Mouse (Mus musculus) heart, postnatal 10 days (tissue): ENCODE measurements around the gene Stk38l. TPM values are rescaled to one million over a fixed set of nuclear protein-coding genes. Genes with fewer than 3 reads are reported as not detected.

Experiments
- DNase-seq, 2 experiments: peaks; one replicate each; pipeline ENCODE4 v3.0.0; 2021
- intact Hi-C: fragments of 180-260 bp; cut with DNase I; formaldehyde crosslinking; loops from one replicate; pipeline ENCODE4 v1.15.1; 2025
- total RNA-seq, 2 experiments: library from RNA; stranded (reverse); gene quantifications; 2 replicates each; pipeline ENCODE4 v1.2.3; 2021

The Stk38l gene
- 10 to 100 TPM; 18.7 to 19.1 TPM for total RNA-seq

DNA sequence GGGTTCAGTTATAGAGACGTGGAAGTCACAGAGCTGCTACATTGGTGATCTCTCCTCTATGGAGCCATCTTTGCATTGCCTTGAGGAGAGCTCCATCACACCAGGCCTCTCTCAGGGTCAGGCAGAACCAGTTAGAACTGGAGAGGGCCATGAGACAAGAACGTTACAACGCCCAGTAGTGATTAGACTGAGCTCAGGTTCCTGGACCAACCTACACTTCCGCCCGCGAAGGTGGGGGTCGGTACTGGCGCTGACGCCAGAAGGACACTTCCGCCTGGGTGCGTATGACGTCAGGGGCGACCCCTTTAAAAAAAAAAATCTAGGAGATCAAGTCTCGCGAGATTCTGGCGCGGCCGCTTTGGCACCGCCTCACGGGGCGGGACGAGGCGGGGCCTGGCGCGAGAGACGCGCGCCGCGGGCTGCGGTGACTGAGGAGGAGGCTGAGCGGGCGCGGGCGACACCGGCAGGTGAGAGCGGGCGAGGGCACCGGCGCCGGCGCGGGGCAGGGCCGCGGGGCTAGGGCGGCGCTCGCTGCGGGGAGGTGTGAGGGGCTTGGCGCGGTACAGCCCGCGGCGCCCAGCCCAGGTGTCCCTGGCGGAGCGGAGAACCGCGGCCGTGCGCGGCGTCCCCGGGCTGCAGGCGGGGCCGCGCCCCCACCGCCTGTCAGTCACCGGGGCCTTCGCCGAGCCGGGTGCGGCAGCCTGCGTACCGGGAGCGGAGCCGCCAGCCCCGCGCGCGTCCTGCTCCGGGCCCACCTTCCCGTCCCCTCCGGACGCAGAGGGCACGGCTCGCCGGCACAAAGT is at the start of gene Stk38l:
Gene Stk38l, plus strand, starts transcription at position 415 of the 803 bp plus-strand sequence.
- intact Hi-C loops: loop anchor here (5.0 kb wide), 3 partner anchors 38 to 147 kb away; partner anchors contain the start of genes Fgfr1op2 and Ints13
- DNase-seq: peak; percentile 95 to 96

DNA sequence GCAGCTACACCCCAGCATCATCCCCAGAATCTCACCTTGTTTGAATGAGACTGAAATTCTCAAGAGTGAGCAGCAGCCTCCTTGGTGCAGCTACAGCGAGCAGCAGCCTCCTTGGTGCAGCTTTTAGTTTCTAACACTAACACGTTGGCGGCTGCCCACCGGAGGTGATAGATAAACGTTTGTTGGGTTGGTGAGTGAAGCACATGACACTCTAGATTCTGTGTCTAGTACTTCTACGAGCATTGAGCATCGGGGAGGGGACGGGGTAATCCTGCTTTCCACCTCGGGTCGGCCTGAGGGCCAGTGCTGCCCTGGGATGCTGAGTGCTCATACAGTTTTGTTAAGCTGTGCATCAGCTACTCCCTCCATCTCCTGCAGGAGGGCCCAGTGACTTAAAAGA is 47.9 kb upstream of the Stk38l start:
- intact Hi-C loops: no loop called here
- DNase-seq: no peak

GRCm38 (mm10) chr6:146678136-146679070 is 46.4 kb upstream of the Stk38l start:
- no peak for DNase-seq
- intact Hi-C loops: no loop called here

DNA sequence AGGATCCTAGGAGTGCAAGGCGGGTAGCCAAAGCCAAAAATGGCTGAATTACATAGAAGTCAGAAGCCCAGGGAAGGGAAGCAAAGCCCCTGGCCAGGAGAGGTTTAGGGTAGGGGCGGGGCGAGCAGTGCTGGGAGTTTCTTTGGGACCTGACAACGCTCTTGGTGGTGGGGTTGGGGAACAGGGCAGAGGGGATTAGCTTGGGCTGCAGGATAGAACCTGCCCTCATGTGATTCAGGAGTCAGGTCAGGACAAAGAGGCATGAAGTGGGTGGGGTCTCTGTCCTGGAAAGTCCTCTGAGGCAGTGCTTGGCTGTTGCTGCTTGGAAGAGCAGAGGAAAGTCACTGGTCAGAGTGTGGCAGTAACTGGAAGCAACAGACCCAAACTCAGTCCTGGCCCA is 40.9 kb upstream of the Stk38l start:
- intact Hi-C loops: no loop called here
- peak; percentile 41 to 44 for DNase-seq

GRCm38 (mm10) chr6:146685781-146686308 is 39.0 kb upstream of the Stk38l start:
- peak; percentile 87 to 88 for DNase-seq
- intact Hi-C loops: no loop called here

DNA sequence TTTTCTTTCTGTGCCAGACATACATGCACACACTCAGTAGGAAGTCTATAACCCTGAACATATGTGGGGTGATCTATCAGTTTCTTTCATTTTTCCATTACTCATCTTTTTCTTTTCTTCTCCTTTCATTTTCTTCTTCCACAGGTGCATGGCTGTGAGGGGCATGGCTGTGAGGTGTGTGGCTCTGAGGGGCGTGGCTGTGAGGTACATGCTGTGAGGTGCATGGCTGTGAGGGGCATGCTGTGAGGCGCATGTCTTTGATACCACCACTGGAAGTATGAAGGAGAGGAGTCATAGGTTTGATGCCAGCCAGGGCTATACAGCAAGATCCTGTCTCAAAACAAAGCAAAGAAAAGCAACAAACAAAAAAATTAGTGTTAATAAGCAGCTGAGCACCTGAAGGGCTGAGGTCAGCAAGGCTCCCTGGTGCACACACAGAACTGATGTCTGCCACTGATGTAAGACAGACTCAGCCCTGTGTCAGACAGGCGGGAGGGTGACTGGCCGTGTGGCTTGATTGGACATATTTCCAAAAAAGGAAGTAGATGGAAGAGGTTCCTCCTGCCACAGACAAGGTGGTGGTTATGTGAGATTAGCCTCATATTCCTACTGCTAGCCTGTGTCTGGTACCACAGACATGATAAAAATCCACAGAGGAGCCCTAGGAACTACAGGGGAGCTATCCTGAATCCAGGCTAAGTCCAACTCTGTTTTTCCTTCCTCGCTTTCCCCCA is 38.2 kb upstream of the Stk38l start:
- intact Hi-C loops: no loop called here
- DNase-seq: no peak

DNA sequence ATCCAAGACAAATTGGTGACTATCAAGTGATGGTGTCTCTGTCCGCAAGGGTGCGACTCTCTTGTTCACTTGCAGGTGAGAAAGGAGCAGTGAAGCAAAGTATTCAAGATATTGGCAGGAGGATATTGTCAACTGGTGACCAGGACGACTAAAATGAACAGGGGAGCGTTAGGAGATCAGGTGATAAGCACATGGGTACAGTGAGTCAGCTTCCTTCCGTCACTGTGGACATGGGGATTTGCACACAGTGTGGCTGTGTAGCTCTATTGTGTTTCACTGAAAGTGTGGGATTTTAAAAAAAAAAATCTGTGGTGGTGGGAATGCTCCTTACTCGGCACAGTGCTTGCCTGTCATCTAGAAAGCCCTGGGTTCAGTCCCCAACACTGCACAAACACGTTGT is 36.8 kb upstream of the Stk38l start:
- intact Hi-C loops: no loop called here
- DNase-seq: no peak

GRCm38 (mm10) chr6:146688861-146689260 is 35.9 kb upstream of the Stk38l start:
- no peak for DNase-seq
- intact Hi-C loops: no loop called here

DNA sequence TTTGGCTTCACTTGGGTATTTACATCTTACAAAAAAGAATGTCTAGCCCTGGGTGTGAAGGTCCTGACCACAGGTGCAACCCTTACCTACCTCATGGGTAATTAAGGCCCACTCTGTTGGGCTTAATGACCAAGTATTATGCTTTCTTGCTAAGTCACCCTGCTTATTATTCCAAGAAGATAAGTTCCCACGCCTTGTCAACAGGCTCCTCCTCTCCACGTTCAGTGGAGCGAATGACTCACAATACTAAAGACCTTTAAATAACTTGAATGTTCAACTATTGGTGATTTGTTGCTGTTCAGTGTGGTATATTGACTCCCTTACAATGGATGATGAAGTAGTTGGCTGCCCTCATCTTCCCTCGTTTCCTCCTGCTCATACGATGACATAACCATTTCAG is 27.0 kb upstream of the Stk38l start:
- intact Hi-C loops: no loop called here
- no peak for DNase-seq

GRCm38 (mm10) chr6:146698376-146698775 is 26.4 kb upstream of the Stk38l start:
- intact Hi-C loops: no loop called here
- no peak for DNase-seq

GRCm38 (mm10) chr6:146700461-146700860 is 24.3 kb upstream of the Stk38l start:
- intact Hi-C loops: no loop called here
- no peak for DNase-seq

GRCm38 (mm10) chr6:146702126-146702881 is 22.5 kb upstream of the Stk38l start:
- intact Hi-C loops: no loop called here

DNA sequence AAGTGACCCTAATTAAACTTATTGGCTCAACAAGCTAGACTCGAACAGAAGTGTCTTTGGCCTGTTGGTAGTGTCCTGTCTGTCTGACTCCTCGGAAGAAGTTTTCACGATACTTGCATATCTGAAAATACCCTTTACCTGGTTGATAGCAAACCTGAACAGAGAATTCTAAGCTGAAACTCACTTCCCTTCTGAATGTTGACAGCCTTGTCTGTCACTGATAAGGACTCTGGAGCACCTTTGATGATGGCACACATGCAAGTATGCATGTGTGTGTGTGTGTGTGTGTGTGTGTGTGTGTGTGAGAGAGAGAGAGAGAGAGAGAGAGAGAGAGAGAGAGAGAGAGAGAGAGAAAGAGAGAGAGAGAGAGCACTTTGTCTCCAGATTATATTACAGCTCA is 21.4 kb upstream of the Stk38l start:
- no peak for DNase-seq
- intact Hi-C loops: no loop called here

More at GRCm38 (mm10) chr6:146702126-146702881, 22.5 kb upstream of the Stk38l start:
- peak; percentile 46 to 55 for DNase-seq

- intact Hi-C loops: no loop called here
- no peak for DNase-seq
Measured at GRCm38 (mm10) chr6:146705631-146706030, 19.2 kb upstream of the Stk38l start.

- DNase-seq: no peak
- intact Hi-C loops: no loop called here
Measured at GRCm38 (mm10) chr6:146719606-146720005, 5.2 kb upstream of the Stk38l start.

DNA sequence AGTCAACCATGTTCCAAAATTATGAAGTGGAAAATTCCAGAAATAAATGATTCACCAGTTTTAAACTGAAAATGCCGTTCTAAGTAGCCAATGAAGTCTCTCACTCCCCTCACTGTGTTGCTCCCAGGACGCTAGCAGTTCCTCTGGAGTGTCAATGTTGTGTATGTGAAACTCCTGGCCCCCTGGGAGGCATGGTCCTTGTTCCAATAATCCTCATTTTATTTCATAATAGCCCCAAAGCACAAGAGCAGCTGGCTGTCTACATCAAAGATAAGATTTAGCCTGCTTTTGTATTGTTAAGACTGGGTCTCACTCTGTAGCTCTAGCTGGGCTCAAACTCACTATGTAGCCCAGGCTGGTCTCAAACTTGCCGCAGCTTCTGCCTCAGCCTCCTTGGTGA is 990 bp upstream of the Stk38l start:
- intact Hi-C loops: no loop called here
- no peak for DNase-seq

DNA sequence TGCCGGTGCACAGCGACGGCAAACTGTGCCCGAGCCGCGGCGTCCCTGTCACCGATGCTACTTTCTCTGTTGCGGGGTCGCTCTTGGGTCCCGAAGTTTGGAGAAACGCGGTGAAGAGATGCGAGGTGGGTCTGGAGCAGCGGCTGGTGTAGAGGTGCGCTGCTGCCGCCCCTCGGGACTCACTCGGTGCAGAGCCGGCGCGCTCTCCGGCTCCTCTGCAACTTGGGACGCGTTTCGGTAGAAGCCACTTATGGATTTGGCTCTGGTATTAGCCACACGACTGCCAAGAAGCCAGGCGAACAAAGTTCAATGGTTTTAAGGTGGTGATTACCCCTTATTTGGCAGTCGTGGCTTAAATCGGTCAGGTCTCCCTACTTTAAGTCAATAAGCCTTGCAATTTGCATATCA is 593 bp downstream of the Stk38l start:
- intact Hi-C loops: loop anchor here (5.0 kb wide), 3 partner anchors 37 to 148 kb away; partner anchors contain the start of genes Fgfr1op2 and Ints13
- DNase-seq: peak; percentile 58 to 60

- intact Hi-C loops: no loop called here
- no peak for DNase-seq
Measured at GRCm38 (mm10) chr6:146731031-146731430, 6.2 kb downstream of the Stk38l start.

DNA sequence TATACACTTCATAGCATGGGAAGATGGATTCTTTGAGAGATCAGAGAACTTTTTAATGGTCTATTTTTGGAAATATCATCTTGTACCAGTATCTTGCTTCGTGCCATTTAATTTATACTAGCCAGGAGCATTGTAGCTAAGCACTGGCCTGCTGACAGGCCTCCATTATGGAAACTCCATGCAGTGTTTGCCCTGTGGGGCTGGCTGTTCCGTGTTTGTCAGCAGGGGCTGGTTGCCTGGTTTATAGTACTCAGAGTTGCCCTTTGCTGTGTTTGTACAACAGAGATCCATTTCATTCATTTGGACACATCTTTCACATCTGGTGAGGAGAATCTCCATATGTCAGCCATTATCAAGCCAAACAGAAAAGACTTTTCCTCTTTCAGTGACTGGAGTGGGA is 6.9 kb downstream of the Stk38l start:
- intact Hi-C loops: no loop called here
- no peak for DNase-seq

DNA sequence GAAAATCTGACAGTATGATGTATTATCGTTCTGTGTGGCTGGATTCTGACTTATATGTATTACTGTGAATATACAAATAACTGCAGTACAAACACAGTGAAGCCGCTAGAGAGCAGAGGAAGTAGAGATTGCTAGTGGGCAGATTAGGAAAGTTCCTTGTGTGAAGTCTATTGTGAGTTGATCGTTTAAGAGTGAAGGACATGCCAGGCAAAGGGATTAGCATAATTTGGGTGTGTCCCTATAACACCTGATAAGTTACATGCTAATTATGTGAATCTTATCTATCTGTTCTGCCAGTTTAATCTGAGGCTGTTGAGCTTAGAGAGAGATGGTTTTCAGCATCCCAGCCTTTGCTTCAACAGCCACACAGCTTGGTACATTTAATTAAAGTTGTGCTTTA is 7.4 kb downstream of the Stk38l start:
- intact Hi-C loops: no loop called here
- DNase-seq: no peak
